Comparison of ENCODE assay signal across 19 mouse cellular contexts in genomic region chr7:144634450-144634849, GRCm38 (mm10). TPM values are rescaled to one million over a fixed set of nuclear protein-coding genes. Genes with fewer than 3 reads are reported as not detected.
DNase-seq lines count a peak whose midpoint lies in the region; ATAC-seq and TF ChIP-seq lines count a peak whose summit lies in the region.
"Had no signal": no experiment of that assay in that cellular context is flagged by ENCODE, and none has a peak within 500 bp of the region (broad histone marks: within the 10 kb centered on the region; RNA-seq: fewer than 3 reads in every experiment).

No protein-coding gene starts in this region.

- no peak for TF ChIP-seq POLR2A in lung, adult 2 months (IDR thresholded peaks at IDR 0.05; ENCODE audit: borderline replicate concordance, extremely low read depth, low read depth, low read length)

- peaks cover 32% of the 10 kb centered on the region for H3K4me1 ChIP-seq in hindbrain, embryonic 10.5 days (replicated peaks)
- H3K4me1 ChIP-seq in hindbrain, embryonic 11.5 days (replicated peaks; ENCODE audit: control insufficient read depth, insufficient read depth, low read length), result 0 out of 2 replicates have a peak, but pooled peaks cover 2% of the 10 kb centered on the region
- peaks cover 23% of the 10 kb centered on the region for H3K4me1 ChIP-seq in kidney, embryonic 15.5 days
- H3K4me1 ChIP-seq in midbrain, embryonic 10.5 days, result peaks cover 34% of the 10 kb centered on the region
- peaks cover 12% of the 10 kb centered on the region for H3K4me1 ChIP-seq in midbrain, embryonic 15.5 days
- H3K4me1 ChIP-seq in lung, adult 2 months (ENCODE audit: control insufficient read depth, insufficient read depth, low read length), result no peaks in the 10 kb centered on the region
- H3K4me1 ChIP-seq: embryonic facial prominence, embryonic 15.5 days had no signal

- DNase-seq in hindbrain, embryonic 10.5 days (ENCODE audit: low spot score), result no peak
- DNase-seq in hindbrain, embryonic 11.5 days (ENCODE audit: low spot score), result no peak
- DNase-seq in kidney, adult 11 months, result no peak
- DNase-seq in midbrain, embryonic 10.5 days (ENCODE audit: low spot score), result no peak
- no peak for DNase-seq in lung, adult 2 months
- DNase-seq: adrenal gland, adult 2 months; adrenal gland, postnatal 25 days; cerebellum, adult 11 months; cerebellum, adult 8-10 months; cerebellum, postnatal 14 days; embryo, embryonic 11 days; gastrocnemius, postnatal 14 days had no signal

- peaks cover 75% of the 10 kb centered on the region for H3K27me3 ChIP-seq in hindbrain, embryonic 10.5 days (ENCODE audit: insufficient read depth, poor library complexity, severe bottlenecking)
- peaks cover 6% of the 10 kb centered on the region for H3K27me3 ChIP-seq in hindbrain, embryonic 11.5 days (ENCODE audit: control insufficient read depth, insufficient read depth, low read length)
- no peaks in the 10 kb centered on the region for H3K27me3 ChIP-seq in kidney, embryonic 15.5 days
- H3K27me3 ChIP-seq in midbrain, embryonic 10.5 days (ENCODE audit: low read depth, poor library complexity, severe bottlenecking), result peaks cover 86% of the 10 kb centered on the region
- H3K27me3 ChIP-seq in midbrain, embryonic 15.5 days (replicated peaks), result peaks cover 10% of the 10 kb centered on the region; the same call in 1 of the 2 replicates
- H3K27me3 ChIP-seq: embryonic facial prominence, embryonic 15.5 days had no signal

- no peak overlapping the region for H3K4me2 ChIP-seq in hindbrain, embryonic 11.5 days (replicated peaks; ENCODE audit: low read depth, low read length)
- no peak overlapping the region for H3K4me2 ChIP-seq in kidney, embryonic 15.5 days
- no peak overlapping the region for H3K4me2 ChIP-seq in midbrain, embryonic 15.5 days
- H3K4me2 ChIP-seq: embryonic facial prominence, embryonic 15.5 days; heart, embryonic 13.5 days; hindbrain, embryonic 14.5 days had no signal

- H3K9ac ChIP-seq in hindbrain, embryonic 11.5 days (ENCODE audit: low read depth, low read length), result no peak overlapping the region
- no peak overlapping the region for H3K9ac ChIP-seq in kidney, embryonic 15.5 days
- H3K9ac ChIP-seq in midbrain, embryonic 15.5 days, result no peak overlapping the region
- H3K9ac ChIP-seq: embryonic facial prominence, embryonic 15.5 days; heart, embryonic 13.5 days; hindbrain, embryonic 14.5 days had no signal

- no peak for ATAC-seq in hindbrain, embryonic 11.5 days (ENCODE audit: low FRiP score)
- ATAC-seq in kidney, embryonic 15.5 days (replicated peaks; ENCODE audit: low FRiP score), result peak; percentile 44; the same call in 1 of the 2 replicates
- no peak for ATAC-seq in midbrain, embryonic 15.5 days (replicated peaks)
- ATAC-seq: forebrain, embryonic 16.5 days had no signal

- H3K27ac ChIP-seq in hindbrain, embryonic 10.5 days, result peak overlapping the region; percentile 41; the same call in 1 of the 2 replicates
- no peak overlapping the region for H3K27ac ChIP-seq in hindbrain, embryonic 11.5 days (ENCODE audit: low read depth, low read length)
- H3K27ac ChIP-seq in kidney, embryonic 15.5 days, result peak overlapping the region; percentile 6; the same call in 1 of the 2 replicates
- peak overlapping the region; percentile 91 for H3K27ac ChIP-seq in midbrain, embryonic 10.5 days (replicated peaks)
- no peak overlapping the region for H3K27ac ChIP-seq in midbrain, embryonic 15.5 days
- H3K27ac ChIP-seq: embryonic facial prominence, embryonic 15.5 days; heart, embryonic 13.5 days; hindbrain, embryonic 14.5 days had no signal

- H3K36me3 ChIP-seq in hindbrain, embryonic 10.5 days, result peaks cover 26% of the 10 kb centered on the region
- no peaks in the 10 kb centered on the region for H3K36me3 ChIP-seq in hindbrain, embryonic 11.5 days (ENCODE audit: control insufficient read depth, insufficient read depth, low read length)
- H3K36me3 ChIP-seq in kidney, embryonic 15.5 days, result peaks cover 20% of the 10 kb centered on the region
- H3K36me3 ChIP-seq in midbrain, embryonic 10.5 days, result peaks cover 78% of the 10 kb centered on the region
- H3K36me3 ChIP-seq in midbrain, embryonic 15.5 days (replicated peaks), result no peaks in the 10 kb centered on the region
- H3K36me3 ChIP-seq: embryonic facial prominence, embryonic 15.5 days; heart, embryonic 13.5 days had no signal

- H3K9me3 ChIP-seq in hindbrain, embryonic 10.5 days, result no peaks in the 10 kb centered on the region
- H3K9me3 ChIP-seq in hindbrain, embryonic 11.5 days (ENCODE audit: control insufficient read depth, low read length), result no peaks in the 10 kb centered on the region
- no peaks in the 10 kb centered on the region for H3K9me3 ChIP-seq in kidney, embryonic 15.5 days (replicated peaks)
- no peaks in the 10 kb centered on the region for H3K9me3 ChIP-seq in midbrain, embryonic 10.5 days (replicated peaks)
- no peaks in the 10 kb centered on the region for H3K9me3 ChIP-seq in midbrain, embryonic 15.5 days
- H3K9me3 ChIP-seq: embryonic facial prominence, embryonic 15.5 days; heart, embryonic 13.5 days had no signal

- no peak for TF ChIP-seq CTCF in lung, adult 2 months (IDR thresholded peaks at IDR 0.05; ENCODE audit: insufficient read depth, low read length)

- 84% methylated on average over 3 of the region's 3 CpGs for WGBS in hindbrain, embryonic 10.5 days
- WGBS in hindbrain, embryonic 11.5 days, result 89% methylated on average over 3 of the region's 3 CpGs
- WGBS in kidney, embryonic 15.5 days, result 52% methylated on average over 3 of the region's 3 CpGs
- WGBS in midbrain, embryonic 10.5 days, result 83% methylated on average over 3 of the region's 3 CpGs
- WGBS in midbrain, embryonic 15.5 days, result 80% methylated on average over 3 of the region's 3 CpGs
- 81% methylated on average over 3 of the region's 3 CpGs for WGBS in lung, adult 2 months

- H3K4me3 ChIP-seq in hindbrain, embryonic 10.5 days, result no peak overlapping the region
- no peak overlapping the region for H3K4me3 ChIP-seq in hindbrain, embryonic 11.5 days (ENCODE audit: low read depth, low read length)
- H3K4me3 ChIP-seq in kidney, embryonic 15.5 days (replicated peaks), result no peak overlapping the region
- no peak overlapping the region for H3K4me3 ChIP-seq in midbrain, embryonic 10.5 days
- no peak overlapping the region for H3K4me3 ChIP-seq in midbrain, embryonic 15.5 days
- H3K4me3 ChIP-seq in lung, adult 2 months (replicated peaks; ENCODE audit: extremely low read depth, low read depth, low read length), result no peak overlapping the region
- H3K4me3 ChIP-seq: embryonic facial prominence, embryonic 15.5 days; erythroblast, embryonic 14.5 days; heart, embryonic 13.5 days had no signal

RNA-seq across cellular contexts. Expression of gene Fadd, which starts 52.2 kb away (rescaled TPM):
- 10.1 TPM in 2 replicates for polyA plus RNA-seq in hindbrain, embryonic 10.5 days (2016; fragmentation: Nextera tagmentation; extraction: Ambion mirVana)
- 8.3 and 8.6 TPM in 2 replicates for polyA plus RNA-seq in hindbrain, embryonic 11.5 days (2014; fragmentation: Nextera tagmentation; extraction: Ambion mirVana)
- polyA plus RNA-seq in kidney, embryonic 15.5 days (2015; fragmentation: Nextera tagmentation; extraction: Ambion mirVana), result 12.7 and 13.7 TPM in 2 replicates
- 11.0 and 11.6 TPM in 2 replicates for polyA plus RNA-seq in midbrain, embryonic 10.5 days (2016; fragmentation: Nextera tagmentation; extraction: Ambion mirVana)
- 5.1 and 5.4 TPM in 2 replicates for polyA plus RNA-seq in midbrain, embryonic 15.5 days (2015; fragmentation: Nextera tagmentation; extraction: Ambion mirVana)
- polyA plus RNA-seq in lung, adult 2 months (2012; rRNA removed), result 9.2 and 11.6 TPM in 2 replicates

Comparison
In these comparisons a context has a peak if more than half of its experiments do, and no peak if none do; other contexts are left out.
1. H3K27ac ChIP-seq: peak in hindbrain, embryonic 10.5 days (single experiment), kidney, embryonic 15.5 days (single experiment) and midbrain, embryonic 10.5 days (single experiment); none in hindbrain, embryonic 11.5 days (single experiment) and midbrain, embryonic 15.5 days (single experiment).